Comparison of ENCODE assay signal across 16 mouse cellular contexts in genomic region chr9:28444485-28444884, GRCm38 (mm10).
DNase-seq lines count a peak whose midpoint lies in the region; ATAC-seq and TF ChIP-seq lines count a peak whose summit lies in the region.
"Had no signal": no experiment of that assay in that cellular context is flagged by ENCODE, and none has a peak within 500 bp of the region (broad histone marks: within the 10 kb centered on the region; RNA-seq: fewer than 3 reads in every experiment).

No protein-coding gene starts in this region.

- ATAC-seq in forebrain, embryonic 13.5 days = peak; percentile 56
- no peak for ATAC-seq in forebrain, embryonic 11.5 days (replicated peaks; ENCODE audit: low FRiP score)
- ATAC-seq: inflammation-experienced regulatory T-cells, adult 6 months had no signal

- H3K27me3 ChIP-seq in forebrain, embryonic 13.5 days = no peaks in the 10 kb centered on the region
- no peaks in the 10 kb centered on the region for H3K27me3 ChIP-seq in forebrain, embryonic 11.5 days (ENCODE audit: control insufficient read depth, insufficient read depth, low read length)
- H3K27me3 ChIP-seq: embryonic facial prominence, embryonic 15.5 days; lung, embryonic 15.5 days; megakaryocyte, embryonic 14.5 days had no signal

- peaks cover 37% of the 10 kb centered on the region for H3K4me1 ChIP-seq in forebrain, embryonic 13.5 days
- H3K4me1 ChIP-seq in forebrain, embryonic 11.5 days (replicated peaks; ENCODE audit: control insufficient read depth, insufficient read depth, low read length) = 0 out of 2 replicates have a peak, but pooled peaks cover under 1% of the 10 kb centered on the region
- H3K4me1 ChIP-seq: lung, embryonic 15.5 days; megakaryocyte, embryonic 14.5 days had no signal

- H3K36me3 ChIP-seq in forebrain, embryonic 13.5 days (ENCODE audit: poor library complexity, severe bottlenecking) = no peaks in the 10 kb centered on the region
- no peaks in the 10 kb centered on the region for H3K36me3 ChIP-seq in forebrain, embryonic 11.5 days (ENCODE audit: control insufficient read depth, insufficient read depth, low read length)
- H3K36me3 ChIP-seq: embryonic facial prominence, embryonic 15.5 days; lung, embryonic 15.5 days had no signal

- no peak overlapping the region for H3K9ac ChIP-seq in forebrain, embryonic 13.5 days
- no peak overlapping the region for H3K9ac ChIP-seq in forebrain, embryonic 11.5 days (ENCODE audit: low read length)
- H3K9ac ChIP-seq: embryonic facial prominence, embryonic 15.5 days; lung, embryonic 15.5 days had no signal

- no peak for DNase-seq in forebrain, embryonic 11.5 days (ENCODE audit: low spot score)
- DNase-seq in layer of hippocampus, adult 2 months (ENCODE audit: low spot score in 2 of 2) = no peak
- DNase-seq in layer of hippocampus, adult 8-10 months (ENCODE audit: low spot score in 2 of 2) = no peak
- peak; percentile 96 for DNase-seq in brain, adult 2 months (ENCODE audit: low read depth, low spot score)
- DNase-seq in cerebellum, postnatal 14 days = peak; percentile 90 to 93
- no peak for DNase-seq in kidney, adult 18-20 months
- no peak for DNase-seq in lung, postnatal 14 days
- DNase-seq: adrenal gland, postnatal 25 days; kidney, postnatal 14 days; liver had no signal

- WGBS in forebrain, embryonic 13.5 days = 58% methylated on average over 3 of the region's 3 CpGs
- WGBS in forebrain, embryonic 11.5 days = 78% methylated on average over 3 of the region's 3 CpGs

- no peak overlapping the region for H3K4me2 ChIP-seq in forebrain, embryonic 13.5 days
- H3K4me2 ChIP-seq in forebrain, embryonic 11.5 days (ENCODE audit: low read depth, low read length, severe bottlenecking) = no peak overlapping the region
- H3K4me2 ChIP-seq: embryonic facial prominence, embryonic 15.5 days; lung, embryonic 15.5 days had no signal

- no peaks in the 10 kb centered on the region for H3K9me3 ChIP-seq in forebrain, embryonic 13.5 days (replicated peaks)
- no peaks in the 10 kb centered on the region for H3K9me3 ChIP-seq in forebrain, embryonic 11.5 days (ENCODE audit: control insufficient read depth, low read length)
- H3K9me3 ChIP-seq: embryonic facial prominence, embryonic 15.5 days; lung, embryonic 15.5 days had no signal

- H3K4me3 ChIP-seq in forebrain, embryonic 13.5 days = no peak overlapping the region
- H3K4me3 ChIP-seq in forebrain, embryonic 11.5 days (ENCODE audit: low read depth, low read length) = no peak overlapping the region
- H3K4me3 ChIP-seq in layer of hippocampus, adult 2 months = no peak overlapping the region
- H3K4me3 ChIP-seq: embryonic facial prominence, embryonic 15.5 days; left cerebral cortex, adult 2 months; lung, embryonic 15.5 days; megakaryocyte, embryonic 14.5 days had no signal

- TF ChIP-seq CTCF in layer of hippocampus, adult 2 months (conservative IDR thresholded peaks at IDR 0.05) = no peak

- peak overlapping the region; percentile 44; the same call in 1 of the 2 replicates for H3K27ac ChIP-seq in forebrain, embryonic 13.5 days
- no peak overlapping the region for H3K27ac ChIP-seq in forebrain, embryonic 11.5 days (ENCODE audit: low read depth, low read length)
- peak overlapping the region; percentile 2; the same call in 1 of the 2 replicates for H3K27ac ChIP-seq in layer of hippocampus, adult 2 months
- H3K27ac ChIP-seq: embryonic facial prominence, embryonic 15.5 days; lung, embryonic 15.5 days had no signal

Comparison
In these comparisons a context has a peak if more than half of its experiments do, and no peak if none do; other contexts are left out.
1. DNase-seq: peak in brain, adult 2 months (single experiment) and cerebellum, postnatal 14 days (2 of 2); none in forebrain, embryonic 11.5 days (single experiment), layer of hippocampus, adult 2 months (0 of 2), layer of hippocampus, adult 8-10 months (0 of 2), kidney, adult 18-20 months (single experiment) and lung, postnatal 14 days (single experiment).